Mouse (Mus musculus): ENCODE data around the gene Itpkb. TPM values are rescaled to one million over a fixed set of nuclear protein-coding genes. Genes with fewer than 3 reads are reported as not detected.

Gene Itpkb
- total RNA-seq, 1 experiment from 2014 or later, result 63.9 TPM

DNA sequence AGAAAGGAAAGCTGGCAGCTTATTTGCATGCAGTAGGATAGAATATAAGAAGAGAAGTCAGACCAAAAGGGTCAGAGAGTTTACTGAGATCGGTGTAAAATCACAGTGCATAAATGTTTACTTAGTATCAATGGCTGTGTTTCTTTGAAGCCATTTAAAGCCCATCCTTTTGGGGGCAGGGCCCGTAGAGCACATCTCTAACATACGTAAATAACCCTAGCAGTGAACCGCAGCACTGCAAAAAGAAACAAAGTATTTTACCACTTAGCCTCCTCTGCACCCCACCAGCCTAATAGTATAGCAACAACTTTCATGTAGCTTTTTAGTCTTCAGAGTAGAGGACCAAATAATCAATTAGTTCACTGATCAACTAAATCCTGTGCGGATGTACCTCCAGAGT, 67.4 kb downstream of the Itpkb start:
- no peak for DNase-seq

DNA sequence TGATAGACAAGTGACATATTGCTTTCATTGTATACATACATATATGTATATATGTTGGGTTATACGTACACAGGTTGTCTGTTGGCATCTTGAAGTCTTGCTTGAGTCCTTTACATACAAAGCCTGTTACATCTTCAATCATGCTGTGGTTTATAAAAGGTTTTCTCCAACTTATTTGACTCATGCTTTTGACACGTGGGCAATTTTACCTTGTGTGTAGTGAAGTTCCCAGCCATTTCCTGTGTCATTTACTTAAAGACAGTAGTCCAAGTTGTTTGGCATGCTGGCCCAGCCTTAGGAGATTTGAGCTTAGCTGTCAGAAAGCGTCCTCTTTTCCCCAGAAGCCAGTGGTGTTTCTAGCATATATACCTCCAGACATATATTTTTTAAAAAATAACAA, 68.2 kb downstream of the Itpkb start:
- DNase-seq, result no peak

DNA sequence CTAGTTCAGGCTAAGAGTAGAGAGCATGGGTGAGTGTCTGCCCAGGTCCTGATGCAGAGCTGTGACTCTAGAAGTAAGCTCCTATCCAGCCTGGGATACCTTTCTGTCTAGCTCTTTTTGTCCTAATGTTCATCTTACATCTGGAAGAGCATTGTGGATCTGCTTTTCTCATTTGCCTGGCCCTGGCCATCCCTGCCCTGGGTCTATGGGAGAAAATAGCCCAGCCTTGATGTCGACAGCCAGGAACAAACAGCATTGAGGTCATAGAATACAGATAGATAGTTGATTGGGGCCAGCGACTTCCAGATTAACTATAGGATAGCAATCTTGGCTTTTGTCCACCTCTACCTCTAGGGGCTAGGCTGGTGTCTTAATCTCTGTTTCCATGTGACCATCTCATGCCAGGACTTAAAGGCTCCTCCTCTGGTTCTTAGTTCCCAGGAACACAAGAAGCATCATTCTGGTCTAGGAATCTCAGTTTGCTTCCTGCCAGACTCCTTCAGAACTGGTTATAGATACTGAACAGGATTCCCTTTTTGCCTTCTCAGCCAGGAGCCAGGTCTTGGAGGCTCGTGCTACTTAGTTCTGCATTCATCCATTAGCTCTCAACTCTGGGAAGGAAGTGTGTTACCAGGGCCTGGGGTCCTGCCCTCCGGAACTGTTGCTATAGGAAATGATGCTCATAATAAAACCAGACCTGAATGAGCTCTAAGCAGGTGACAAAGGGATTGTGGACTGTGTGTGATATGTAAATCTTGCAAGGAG, 70.6 kb downstream of the Itpkb start:
- DNase-seq, result peak; percentile 2

DNA sequence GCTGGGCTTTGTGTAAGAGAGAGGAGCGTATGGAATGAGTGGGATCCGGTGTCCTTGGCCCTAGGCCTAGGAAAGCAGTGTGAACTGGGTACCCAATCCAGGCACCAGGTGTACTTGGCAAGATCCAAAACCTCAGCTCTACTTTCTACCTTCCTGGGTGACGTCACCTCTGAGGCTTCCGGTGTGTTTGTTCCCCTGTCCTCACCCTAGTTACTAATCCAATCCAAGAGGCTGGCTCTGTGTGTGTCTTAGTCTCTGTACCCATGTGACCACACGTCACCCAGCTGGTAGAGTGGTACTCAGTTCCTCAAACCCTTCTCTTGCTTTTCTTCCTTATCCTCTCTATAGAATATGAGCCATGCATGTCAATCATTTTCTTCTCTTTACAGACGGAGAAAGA, 71.4 kb downstream of the Itpkb start:
- DNase-seq, result no peak

DNA sequence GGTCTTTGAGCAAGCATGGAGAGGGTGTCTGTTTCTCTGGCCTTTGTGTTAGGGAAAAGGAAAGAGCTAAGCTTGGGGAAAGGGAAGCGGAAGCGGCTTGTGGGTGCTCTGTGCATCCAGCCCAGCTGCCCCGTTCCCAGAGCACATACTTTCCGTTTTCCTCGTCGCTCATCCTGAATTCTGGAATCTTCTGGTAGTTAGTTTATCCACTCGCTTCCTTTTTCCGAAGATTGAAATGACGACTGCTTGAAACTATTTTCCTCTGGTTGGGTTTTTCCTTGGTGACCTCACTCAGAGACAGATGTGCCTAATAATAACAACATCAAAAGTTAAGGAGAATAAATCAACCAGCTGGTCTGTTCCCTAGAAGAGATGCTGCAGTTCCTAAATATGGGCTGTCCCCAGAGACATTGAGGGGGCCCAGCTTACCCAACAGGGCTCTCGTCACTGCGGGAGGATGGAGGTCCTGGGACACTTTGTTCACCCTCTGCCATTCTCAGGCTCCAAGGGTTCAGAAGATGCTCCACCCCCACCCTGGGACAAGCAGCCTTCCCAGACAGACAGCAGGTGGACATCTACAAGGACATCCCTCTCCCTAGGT, 72.3 kb downstream of the Itpkb start:
- DNase-seq, result no peak

DNA sequence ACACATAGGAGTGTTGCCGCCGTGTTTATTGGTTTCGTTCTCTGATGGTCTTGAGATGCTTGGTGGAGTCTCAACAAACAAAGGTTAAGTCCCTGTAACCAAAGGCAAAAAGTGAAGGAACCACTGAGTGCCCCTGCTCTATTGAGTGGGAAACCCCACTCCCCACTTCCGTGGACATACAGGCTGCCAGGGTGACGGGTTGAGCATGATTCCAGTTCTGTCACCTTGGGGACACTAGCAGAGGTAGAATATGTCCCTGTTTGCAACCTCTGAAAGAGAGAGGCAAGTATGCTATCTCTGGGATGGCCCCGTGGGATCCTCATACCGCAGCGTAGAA, 73.0 kb downstream of the Itpkb start:
- no peak for DNase-seq

DNA sequence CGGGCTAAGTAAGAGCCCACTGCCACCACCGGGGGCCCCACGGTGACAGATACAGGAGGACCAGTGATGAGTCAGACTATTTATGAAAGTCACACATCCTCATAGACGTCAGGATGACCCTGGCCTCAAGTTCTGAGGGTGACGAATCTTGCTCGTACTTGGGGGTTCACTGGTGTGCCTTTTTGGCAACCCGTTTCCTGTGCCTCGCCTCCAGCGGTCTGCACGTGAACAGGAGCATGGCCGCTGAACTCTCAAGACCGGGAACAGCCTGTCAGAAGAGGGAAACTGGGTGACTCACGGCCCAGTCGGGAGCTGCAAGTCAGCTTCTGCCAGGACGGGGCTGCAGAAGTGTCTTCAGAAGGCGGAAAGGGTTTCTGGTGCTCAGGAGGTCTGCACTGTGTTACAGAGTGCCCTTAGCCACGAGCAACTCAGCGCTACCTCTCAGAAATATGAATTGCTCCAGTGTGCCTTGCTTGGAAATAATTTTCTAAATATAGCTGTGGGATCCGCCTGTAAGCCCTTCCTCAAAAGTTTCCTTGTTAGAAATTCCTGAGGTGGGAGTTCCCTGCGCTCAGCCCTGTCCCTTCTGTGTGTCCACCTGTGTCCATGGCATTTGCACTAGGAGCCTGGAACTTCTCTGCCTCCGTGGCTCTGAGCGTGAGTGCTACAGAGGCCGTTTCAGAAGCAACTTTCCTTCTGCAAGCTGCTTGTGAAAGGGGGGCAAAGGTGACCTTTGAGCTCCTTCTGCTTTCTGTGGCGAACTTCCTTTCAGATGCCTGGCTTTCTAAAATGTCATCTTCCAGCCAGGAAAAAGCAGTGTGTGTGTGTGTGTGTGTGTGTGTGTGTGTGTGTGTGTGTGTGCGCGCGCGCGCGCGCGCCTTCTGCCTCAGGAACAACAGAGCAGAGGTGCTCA, 73.7 kb downstream of the Itpkb start:
- peak; percentile 89 for DNase-seq

DNA sequence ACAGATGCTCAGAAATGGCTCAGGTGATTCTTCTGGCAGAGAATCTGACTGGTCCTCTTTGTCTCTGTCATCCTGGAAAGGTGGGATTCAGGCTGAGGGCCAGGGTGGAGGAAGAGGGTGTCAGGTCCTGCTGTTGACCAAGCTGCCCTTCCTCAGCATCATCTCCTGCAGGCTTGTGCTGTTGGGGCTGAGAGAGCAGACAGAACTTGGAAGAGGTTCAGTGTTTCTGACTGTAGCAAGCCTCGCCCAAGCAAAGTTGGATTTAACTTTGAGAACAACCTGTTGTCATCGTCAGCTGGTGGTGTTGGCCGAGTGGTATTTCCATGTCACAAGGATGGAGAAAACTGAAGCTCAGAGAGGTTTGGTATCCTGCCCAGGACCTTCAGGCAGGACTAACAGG, 74.4 kb downstream of the Itpkb start:
- DNase-seq, result peak; percentile 6

DNA sequence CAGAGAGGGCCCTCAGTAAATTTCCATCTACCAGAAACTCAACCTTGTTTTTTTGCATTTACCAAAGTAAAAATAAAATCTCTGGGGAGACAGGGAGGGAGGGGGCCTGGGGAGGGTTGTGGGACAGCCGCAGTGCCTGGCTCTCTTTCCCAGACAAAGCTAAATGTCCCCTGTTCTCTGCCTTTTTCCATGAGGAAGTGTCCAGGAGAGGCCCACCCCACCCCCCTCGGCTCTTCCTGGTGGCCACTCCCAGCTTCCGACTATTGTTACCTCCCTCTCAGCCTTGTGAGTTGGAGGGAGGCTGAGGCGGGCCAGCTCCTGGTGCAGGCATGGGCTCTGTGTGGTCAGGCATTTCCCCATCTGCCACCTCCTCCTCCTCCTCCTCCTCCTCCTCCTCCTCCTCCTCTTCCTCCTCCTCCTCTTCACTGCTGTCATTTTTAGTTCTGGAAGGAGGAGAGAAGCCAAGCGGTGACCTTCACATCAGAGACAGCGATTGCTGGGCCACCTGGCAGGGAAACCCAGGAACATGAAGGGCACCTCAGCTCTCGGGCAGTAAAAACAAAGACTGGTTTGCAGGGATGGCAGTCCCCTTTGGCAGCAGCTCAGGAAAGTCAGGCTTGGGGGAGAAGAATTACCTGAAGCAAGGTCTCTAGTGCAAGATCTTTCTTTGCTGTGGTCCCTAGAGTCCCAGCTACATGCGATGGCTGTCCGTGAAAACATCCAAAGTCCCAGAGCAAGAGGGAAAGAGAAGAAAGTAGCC, 75.5 kb downstream of the Itpkb start:
- peak; percentile 52 for DNase-seq

DNA sequence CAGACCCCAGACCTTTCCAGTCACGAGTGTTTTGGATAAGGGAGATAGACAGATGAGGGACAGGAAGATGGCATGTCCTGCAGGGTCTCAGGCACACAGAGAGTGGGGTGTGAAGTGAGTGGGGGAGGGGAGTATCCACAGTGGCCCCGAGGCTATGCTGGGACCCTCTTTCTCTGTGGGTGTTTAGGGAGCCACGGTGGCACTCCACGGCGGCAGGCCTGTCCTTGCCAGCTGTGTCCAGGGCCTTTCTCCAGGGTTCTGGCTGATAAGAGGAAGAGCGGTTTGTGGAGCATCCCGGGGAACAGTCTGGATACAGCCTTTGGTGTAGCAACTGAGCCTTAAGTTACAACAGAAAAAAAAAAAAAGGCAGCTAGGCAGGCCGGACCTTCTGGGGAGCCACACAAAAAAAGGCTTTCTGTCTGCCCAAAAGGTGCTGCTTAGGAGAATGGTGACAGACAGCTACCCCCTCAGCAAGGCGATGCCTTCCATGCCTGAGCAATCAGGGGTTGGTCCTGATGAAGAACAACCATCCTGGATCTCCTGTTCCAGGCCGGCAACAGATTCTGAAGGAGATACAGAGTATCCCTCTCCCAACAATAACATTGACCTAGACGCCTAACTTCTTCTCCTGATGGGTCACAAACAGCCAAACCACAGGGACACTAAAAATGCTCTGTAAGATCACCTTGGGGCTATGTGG, 76.2 kb downstream of the Itpkb start:
- no peak for DNase-seq

DNA sequence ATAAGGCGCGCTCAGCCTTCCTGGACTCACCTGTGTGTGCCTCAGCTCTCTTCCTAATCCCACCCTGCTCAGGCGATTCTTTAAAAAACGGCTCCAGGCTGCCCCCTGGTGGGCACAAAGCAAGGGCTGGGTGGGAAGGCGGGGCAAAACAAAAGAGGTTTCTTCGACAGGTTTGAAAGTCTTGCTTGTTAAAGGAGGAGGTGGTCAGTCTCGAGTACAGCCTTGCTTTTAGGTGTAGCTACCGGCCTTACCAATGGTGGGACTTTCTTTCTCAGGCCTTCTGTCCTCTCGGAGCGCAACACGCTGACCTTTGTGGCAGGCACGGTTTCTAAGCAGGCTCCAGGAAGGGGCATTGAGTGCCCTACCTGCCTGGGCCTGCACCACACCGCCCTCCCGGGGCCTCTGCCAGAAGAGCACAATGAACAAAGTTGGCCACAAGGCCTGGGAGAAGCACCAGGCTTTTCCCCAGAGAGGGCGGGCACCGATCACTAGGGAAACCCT, 76.9 kb downstream of the Itpkb start:
- peak; percentile 79 for DNase-seq

DNA sequence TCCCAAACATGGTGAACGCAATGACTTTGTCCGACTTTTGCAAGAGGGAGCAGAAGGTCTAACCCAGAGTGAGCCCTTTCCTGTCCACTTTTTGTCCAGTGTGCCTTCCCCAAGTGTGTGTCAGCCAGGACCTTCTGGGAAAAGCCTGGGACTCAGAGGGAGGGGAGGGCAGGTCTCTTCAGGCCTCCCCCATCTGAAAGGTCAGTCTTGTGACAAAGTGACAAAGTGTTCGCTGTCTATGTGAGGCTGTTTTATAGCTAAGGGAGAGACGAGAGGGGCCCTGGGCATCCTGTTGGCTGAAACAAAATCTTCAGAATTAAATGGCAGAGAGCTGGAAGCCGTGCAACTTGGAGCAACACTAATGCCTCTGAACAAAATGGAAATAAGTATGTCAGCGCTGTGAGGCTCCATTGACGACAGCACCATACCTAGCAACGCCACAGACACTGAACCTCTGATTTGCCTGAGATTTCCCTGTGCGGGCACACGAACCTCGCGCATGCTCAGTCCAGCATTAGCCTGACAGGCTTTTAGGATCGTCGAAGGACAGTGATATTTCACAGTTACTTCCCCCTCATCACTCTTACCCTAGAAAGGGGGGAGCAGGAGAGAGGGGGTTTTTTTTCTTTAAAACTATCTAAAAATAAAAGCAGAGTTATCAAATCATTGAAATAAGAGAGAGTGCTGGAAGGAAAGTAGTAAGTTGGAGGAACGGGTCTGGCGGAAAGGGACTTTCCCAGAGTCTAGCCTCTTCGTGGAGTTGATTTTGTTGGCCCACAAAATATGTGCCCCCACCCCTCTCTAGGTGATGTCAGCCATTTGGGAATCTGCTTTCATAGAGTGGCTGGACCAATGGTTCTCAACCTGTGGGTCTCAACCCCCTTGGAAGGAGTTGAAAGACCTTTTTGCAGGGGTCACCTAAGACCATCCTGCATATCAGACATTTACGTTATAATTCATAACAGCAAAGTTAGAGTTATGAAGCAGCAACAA, 77.7 kb downstream of the Itpkb start:
- no peak for DNase-seq

DNA sequence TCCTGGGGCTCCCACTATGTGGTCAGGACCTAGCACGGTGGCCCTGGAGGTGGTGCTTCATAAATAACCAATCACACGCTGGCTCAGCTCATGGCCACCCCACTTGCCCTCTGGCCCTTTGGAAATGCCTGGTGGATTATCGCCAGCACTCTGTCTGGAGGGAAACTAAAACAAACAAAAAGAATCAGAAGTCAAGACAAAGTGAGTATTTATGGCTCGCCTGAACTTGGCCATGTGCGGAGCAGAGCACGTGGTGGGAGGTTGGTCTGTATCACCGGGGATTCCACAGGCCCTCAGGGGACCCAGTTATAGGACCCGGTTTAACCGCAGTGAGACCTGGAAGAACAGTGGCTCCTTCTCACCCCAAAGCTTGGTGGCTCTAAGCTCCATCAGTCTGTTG, 78.5 kb downstream of the Itpkb start:
- peak; percentile 68 for DNase-seq

DNA sequence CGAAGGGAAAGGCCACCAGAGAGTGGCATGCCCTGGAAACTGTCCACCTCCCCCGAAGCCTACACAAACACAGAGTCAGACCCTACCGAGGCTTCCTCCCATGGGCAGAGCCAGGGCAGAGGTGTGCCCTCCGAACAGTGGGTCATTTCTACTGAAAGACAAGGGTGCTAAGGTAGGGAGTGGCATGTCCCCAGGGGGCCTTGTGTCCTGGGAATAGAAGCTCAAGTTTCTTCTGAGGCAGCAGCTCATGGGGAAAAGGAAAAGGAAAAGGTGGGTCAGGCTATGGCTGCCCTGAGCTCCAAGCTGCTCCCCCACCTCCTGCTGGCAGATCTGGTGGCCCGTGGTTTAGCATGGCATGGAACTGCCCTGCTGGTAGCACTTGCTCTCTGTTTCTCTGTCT, 79.5 kb downstream of the Itpkb start:
- DNase-seq, result no peak

DNA sequence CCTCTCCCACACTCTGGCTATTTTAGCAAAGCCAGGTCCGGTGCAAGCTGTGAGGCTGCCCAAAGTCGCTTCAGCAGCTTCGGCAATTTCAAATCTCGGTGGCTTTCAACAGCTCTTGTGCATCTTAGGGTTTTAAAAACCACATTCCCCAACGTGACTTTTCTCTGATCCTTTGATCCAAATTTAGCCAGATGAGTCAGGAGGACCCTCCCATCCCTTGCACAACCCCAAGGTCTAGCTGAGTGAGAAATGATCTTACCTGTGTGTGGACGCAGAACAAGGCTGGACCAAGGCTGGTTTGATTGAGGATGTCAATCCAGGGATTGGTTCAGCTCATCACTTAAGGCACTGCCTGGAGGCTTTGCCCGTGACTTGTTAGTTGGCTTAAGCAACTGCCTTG, 80.0 kb downstream of the Itpkb start:
- DNase-seq, result no peak

DNA sequence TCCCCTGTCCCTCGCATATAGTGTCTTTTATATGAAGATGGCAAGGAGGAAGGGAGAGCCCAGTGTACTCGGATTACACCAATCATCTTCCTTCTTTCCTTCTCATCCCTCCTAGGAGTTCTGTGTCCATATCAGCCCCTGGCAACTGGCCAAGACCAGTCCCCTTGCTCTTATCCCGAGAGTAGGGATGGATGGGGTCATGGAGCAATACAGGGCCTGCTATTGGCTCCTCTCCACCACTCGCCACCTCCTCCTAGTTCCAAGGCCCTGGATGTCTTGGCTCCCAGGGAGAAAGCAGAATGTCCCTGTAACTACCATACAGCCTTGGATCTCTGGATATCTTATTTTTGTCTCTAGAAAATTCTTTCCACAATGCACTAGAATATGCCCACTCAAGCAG, 84.8 kb downstream of the Itpkb start:
- no peak for DNase-seq

DNA sequence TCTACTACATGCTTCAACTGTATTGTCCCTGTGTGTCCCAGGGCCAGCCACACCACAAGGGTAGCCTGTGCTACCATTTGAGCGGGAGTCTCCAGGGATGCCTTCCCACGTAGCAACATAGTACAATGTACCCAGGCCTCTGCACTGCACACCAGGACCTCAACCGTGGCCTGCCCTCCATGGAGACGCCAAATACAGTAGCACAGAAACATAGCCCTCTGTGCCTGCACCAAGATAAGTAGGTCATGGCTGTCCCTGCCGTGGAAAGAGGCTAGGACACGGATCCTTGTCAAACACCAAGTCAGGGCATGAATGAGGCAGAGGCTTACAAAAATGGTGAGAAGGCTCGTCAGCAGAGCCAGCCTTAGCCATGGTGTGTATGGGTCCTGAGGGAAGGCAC, 85.6 kb downstream of the Itpkb start:
- DNase-seq, result no peak

DNA sequence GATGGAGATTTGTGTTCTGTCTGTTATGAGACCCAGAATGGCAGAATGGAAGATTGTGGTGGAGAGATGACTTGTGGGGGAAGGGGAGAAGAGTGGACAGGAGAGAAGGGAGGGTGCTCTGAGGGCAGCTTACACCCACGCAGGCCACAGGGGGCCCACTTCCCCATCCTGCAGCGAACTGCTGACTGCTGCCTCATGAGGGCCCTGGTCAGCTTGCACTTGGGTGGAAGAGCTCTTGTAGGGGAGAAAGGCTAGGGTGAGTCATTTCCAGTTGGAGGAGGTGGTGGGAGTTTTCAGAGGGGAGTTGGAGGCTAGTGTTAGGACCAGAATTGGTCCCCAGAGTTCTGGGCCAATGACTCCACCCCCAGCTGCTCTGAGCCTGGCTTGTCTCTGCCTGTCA, 86.8 kb downstream of the Itpkb start:
- DNase-seq, result no peak

DNA sequence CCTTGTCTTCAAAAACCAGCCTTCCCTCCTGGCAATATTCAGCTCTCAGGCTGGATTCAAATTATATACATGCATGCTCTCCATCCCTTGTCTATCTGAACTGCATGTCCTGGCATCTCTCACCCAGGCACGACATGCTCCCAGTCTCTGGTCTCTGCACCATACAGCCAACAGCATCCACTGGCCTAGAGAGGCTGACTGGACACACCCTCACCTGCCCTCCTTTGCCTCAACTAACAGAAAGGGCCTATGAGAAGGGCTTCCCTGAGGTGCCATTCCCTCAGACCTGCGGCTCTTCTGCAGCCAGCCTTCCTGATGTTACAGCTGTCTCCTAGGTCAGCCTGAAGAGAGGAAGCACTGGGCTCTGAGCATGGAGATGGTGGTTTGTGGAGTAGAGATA, 88.8 kb downstream of the Itpkb start:
- DNase-seq, result no peak

DNA sequence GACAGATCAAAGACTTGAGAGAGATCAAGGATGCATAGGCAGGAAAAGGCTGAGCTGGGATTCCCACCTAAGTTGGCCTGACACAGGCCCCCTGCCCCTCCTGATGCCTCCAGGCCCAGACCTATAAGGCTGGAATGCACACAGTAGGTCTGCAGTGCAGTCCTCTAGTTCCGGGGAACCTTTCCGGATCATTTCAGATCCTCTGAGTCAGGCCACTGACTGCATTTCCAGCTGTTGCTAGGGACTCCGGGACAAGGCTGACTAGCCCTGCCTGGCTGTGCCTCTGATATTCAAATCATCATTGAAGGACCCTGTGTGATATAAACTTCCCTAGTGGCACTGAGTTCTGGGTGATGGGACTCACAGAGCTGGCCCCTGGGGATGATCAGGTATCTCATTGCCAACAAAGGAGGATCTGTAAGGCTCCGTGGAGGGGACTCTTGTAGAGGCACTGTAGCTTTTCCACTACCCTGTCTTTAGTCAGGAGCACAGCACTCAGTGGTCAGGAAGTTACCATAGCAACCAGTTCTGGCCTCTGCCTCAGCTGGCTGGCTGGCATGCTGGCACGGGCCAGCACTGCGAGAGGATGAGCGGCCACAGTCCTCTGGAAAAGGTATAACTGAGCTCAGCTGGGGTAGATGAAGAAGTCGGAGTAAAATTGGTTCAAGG, 90.3 kb downstream of the Itpkb start:
- DNase-seq, result peak; percentile 73

All from adrenal gland, postnatal 14 days (tissue).